Mouse (Mus musculus) layer of hippocampus, adult 8-10 months (tissue): Measurements from ENCODE around the gene Bicral. TPM values are rescaled to one million over a fixed set of nuclear protein-coding genes. Genes with fewer than 3 reads are reported as not detected.
A peak's percentile ranks its signal among the peaks of the same experiment; 100 is the strongest.

Source experiments
- DNase-seq, 2 experiments: peaks; one replicate each; pipeline ENCODE4 v3.0.0; 2022; ENCODE audit warnings: low spot score in 2 of 2
- total RNA-seq, 4 experiments: library from RNA; stranded (reverse); gene quantifications; 2 replicates each; pipeline ENCODE4 v1.2.4; 2022

Bicral gene
- total RNA-seq, 4 experiments from 2014 or later = 51.9 to 67.7 (median 61.2) TPM

DNA sequence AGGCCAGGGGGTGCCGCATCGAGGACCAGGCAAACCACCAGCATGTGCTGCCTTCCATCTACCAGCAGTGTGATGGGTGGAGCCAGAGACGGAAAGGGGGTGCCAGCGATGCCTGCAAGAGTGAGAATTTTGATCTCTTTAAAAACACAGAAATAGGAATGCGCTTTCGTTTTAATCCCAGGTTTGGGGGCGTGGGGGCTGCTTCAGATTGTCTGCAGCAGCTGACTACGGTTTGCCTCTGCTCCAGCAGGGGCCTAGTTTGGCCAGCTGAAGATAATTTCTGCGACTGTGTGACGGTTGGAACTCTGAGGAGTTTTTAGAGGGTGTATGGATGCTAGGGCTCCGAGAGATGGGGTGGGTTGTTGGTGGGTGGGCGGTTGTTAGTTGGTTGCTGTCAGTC lies 99.5 kb downstream of the Bicral start:
- DNase-seq = no peak

DNA sequence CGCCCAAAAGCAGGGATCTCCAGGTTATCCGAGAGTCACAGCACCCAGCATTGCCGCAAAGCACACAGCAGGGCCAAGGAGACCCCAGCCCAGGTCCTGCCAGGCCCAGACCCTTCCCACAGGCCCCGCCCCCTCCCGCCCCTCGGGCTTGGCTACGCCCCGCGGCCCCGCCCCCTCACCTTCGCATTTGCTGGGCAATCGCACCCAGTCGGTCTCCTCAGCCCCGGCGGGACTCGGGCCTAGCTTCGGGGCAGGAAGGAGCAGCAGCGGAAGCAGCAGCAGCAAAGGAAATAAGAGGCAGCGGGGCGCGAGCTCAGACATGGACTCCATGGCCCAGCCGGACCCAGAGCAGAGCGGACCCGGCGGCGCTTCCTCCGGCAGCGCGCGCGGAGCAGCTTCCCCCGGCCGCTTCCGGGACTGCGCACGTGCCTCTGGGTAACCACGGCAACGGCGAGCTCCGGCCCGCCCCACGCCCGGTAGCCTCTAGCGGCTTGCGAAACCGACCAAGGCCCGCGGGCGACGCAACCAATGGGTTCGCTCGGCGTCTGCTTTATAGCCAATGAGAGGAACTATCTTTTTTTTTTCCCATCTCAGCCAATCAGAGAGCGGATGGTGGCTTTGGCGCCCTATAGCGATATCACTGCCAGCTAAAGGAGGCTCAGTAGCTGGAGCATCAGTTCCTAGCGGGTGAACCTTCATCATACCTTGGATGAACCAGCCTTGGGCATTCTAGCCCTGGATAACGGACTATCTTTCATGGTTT lies 106.3 kb downstream of the Bicral start, which contains the start of gene Cnpy3:
Gene Cnpy3, minus strand, starts transcription at position 421 of the 763 bp plus-strand sequence.
- peak; percentile 98 for DNase-seq

DNA sequence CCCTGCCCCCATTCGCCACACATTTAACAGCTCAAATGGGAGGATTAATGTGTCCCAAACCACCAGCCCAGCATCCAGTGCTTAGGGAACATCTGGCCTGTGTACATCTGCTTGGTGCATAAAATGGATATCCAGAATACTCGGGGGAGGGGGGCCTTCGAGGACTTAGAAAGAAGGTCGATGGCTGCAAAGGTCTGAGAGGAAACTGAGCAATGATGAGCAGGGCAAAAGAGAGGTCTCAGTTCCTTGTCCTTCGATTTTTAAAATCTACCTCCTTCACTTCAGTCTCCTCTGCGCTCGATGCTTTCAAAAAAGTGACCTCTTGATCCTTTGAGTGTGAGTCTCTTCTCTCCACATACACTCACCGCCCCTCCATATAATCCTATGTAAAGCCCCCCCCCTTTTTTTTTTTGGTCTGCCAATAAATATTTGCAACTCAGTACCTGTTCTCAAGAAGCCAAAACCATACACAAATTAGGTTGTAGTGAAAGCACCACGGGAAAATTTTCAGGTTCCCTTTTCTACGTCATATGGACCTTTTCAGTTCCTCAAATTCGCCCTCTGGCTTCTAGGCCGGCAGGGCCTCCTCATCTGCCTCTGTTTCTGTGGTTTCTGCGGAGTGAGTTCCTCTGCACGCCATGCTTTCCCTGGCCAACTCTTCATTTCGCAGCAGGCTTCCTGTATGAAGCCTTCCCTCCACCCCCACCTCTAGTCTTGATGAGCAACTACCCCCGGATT lies 107.1 kb downstream of the Bicral start:
- peak; percentile 55 to 56 for DNase-seq

DNA sequence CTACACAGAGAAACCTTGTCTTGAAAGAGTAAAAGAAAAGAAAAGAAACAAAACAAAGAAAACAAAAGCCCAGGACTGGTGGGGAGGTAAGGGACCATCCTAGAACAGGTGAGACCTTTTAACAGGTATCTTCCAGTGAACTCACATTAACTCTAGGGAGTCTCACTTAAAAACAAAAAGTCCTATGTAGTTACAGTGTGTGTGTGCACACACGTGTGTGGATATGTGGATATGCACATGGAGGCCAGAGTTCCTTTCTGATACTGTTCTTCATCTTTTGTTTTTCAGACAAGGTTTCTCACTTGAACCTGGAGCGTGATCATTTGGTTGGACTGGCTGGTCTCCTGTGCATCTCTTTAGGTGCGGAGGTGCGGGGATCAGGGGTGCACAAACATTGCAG lies 107.7 kb downstream of the Bicral start:
- DNase-seq = no peak

DNA sequence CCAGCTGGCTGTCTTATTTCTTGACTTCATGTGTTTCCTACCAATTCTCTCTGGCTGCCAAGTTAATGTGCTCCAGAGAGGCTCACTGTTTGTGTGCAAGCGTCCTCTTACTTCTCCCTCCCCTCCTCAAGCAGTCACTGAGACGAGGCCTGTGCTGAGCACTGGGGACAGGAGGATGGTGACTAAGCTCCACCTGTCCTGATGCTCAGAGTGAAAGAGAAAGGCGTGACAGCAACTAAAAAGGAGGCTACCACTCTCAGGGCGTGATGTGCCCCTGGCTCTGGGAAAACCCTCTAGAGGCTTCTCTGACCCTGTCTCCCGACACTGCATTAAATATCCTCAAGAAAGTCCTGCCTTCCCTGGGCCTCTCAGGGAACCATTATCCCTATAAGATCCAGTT lies 109.0 kb downstream of the Bicral start:
- no peak for DNase-seq

Other genes with a start within 250 kb of the Bicral start
- gene Ptk7, start 229.0 kb downstream of the Bicral start, total RNA-seq = 1 to 10 TPM; 8.2 to 9.2 (median 8.9) TPM
- 10 to 100 TPM; 18.9 to 21.8 (median 21.1) TPM for gene Klc4, start 212.5 kb downstream of the Bicral start, total RNA-seq
- 10 to 100 TPM; 43.7 to 60.5 (median 51.2) TPM for gene Mrpl2, start 212.3 kb downstream of the Bicral start, total RNA-seq
- 10 to 100 TPM; 22.6 to 26.4 (median 23.4) TPM for gene Cul7, start 208.1 kb downstream of the Bicral start, total RNA-seq
- 10 to 100 TPM; 12.1 to 20.5 (median 17.0) TPM for gene Rrp36, start 184.1 kb downstream of the Bicral start, total RNA-seq
- 100 to 1,000 TPM in 1 of 4 experiments, 10 to 100 TPM in 3; 92.7 to 105 (median 96.4) TPM for gene Mea1, start 179.7 kb downstream of the Bicral start, total RNA-seq
- gene Klhdc3, start 177.6 kb downstream of the Bicral start, total RNA-seq = 100 to 1,000 TPM; 155 to 173 (median 166) TPM
- gene Ppp2r5d, start 153.4 kb downstream of the Bicral start, total RNA-seq = 10 to 100 TPM; 78.6 to 86.9 (median 81.8) TPM
- gene Pex6, start 147.0 kb downstream of the Bicral start, total RNA-seq = 10 to 100 TPM; 42.8 to 54.4 (median 51.9) TPM
- gene Gnmt, start 129.3 kb downstream of the Bicral start, total RNA-seq = 1 to 10 TPM in 2 of 4 experiments, under 1 TPM in 1, not detected in 1; 0.61 to 1.6 (median 1.2) TPM
- gene Cnpy3, start 106.3 kb downstream of the Bicral start, total RNA-seq = 10 to 100 TPM; 64.6 to 68.9 (median 67.9) TPM
- gene Ptcra, start 94.8 kb downstream of the Bicral start, total RNA-seq = under 1 TPM in 2 of 4 experiments, not detected in 2; 0.29 to 0.49 TPM
- gene 2310039H08Rik, start 85.8 kb downstream of the Bicral start, total RNA-seq = 1 to 10 TPM; 7.3 to 9.2 (median 8.7) TPM
- gene Rpl7l1, start 75.8 kb downstream of the Bicral start, total RNA-seq = 10 to 100 TPM; 40.2 to 47.5 (median 45.0) TPM
- 10 to 100 TPM; 24.8 to 38.5 (median 33.2) TPM for gene Tbcc, start 32.2 kb upstream of the Bicral start, total RNA-seq
- gene Prph2, start 52.0 kb upstream of the Bicral start, total RNA-seq = not detected
- 10 to 100 TPM; 54.3 to 73.3 (median 66.3) TPM for gene Ubr2, start 152.1 kb upstream of the Bicral start, total RNA-seq